Mouse (Mus musculus) spleen, adult 18-20 months (tissue): ENCODE measurements at regions not wholly inside any gene's neighbourhood (a gene's known extent, or its start where the extent isn't known, plus 50 kb on each side); places are given as distances from the start of the nearest gene placed in this dataset.
A peak's percentile ranks its signal among the peaks of the same experiment; 100 is the strongest.

ENCODE experiments used
- DNase-seq, 2 experiments: peaks; one replicate each; pipeline ENCODE4 v3.0.0; 2022; ENCODE audit warnings: mixed read lengths in 2 of 2

DNA sequence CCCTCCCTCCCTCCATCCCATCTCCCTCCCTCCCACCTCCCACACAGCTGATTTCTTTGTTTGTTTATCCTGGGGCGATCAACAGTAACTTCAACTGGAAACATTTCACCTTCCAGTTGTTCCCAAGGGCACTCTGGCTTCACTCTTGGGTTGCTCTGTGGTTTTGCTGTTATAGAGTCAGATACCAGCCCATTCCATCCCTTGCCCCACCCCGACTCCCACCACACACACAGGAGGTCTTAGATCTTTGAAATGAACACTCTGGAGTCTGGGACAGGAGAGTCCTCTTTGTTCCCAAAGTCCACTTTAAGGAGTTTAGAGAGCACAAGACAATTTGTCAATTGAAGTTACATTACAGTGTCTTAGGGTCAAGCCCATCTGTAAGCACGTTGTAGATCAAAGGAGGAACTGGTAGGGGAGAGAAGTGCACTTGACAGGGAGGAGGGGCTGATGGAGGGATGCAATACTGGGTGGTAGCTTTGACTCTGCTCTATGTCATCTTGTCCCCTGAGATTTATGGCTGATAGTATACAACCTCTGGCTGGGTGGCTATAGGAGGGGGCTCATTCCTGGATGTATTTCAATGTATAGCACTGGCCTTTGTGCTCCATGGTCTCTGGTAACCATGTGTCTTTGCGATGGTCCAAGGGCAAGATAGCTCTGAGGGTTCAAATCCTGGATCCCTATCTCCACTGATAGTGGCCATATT is 313.9 kb downstream of the Glrx3 start:
- no peak for DNase-seq

DNA sequence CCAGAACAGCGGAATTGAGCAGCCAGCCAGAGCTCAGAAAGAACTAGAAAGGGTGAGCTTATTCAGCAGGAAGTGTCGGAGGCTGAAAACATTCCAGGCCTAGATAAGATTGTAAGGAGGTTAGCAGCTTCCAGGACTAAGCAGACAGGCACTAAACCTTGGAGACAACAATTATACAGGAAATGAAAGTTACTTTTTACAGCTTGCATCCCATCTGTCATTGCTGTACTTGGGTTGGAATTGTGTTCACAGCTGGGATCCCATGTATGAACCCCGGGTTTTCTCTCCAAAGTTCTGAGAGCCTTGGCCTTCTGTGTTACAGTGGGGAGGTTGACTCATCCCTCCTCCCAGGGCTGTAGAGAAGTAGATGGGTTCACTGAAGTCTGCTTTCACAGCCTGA is 328.5 kb downstream of the Glrx3 start:
- no peak for DNase-seq

GRCm38 (mm10) chr7:137766721-137767120 is 329.3 kb downstream of the Glrx3 start:
- no peak for DNase-seq

GRCm38 (mm10) chr7:137773051-137773964 is 335.9 kb downstream of the Glrx3 start:
- no peak for DNase-seq

- no peak for DNase-seq
Measured at GRCm38 (mm10) chr7:137773965-137774310, 336.5 kb downstream of the Glrx3 start.

- peak; percentile 11 to 51 for DNase-seq
Measured at GRCm38 (mm10) chr7:137783954-137784353, 346.5 kb downstream of the Glrx3 start.

DNA sequence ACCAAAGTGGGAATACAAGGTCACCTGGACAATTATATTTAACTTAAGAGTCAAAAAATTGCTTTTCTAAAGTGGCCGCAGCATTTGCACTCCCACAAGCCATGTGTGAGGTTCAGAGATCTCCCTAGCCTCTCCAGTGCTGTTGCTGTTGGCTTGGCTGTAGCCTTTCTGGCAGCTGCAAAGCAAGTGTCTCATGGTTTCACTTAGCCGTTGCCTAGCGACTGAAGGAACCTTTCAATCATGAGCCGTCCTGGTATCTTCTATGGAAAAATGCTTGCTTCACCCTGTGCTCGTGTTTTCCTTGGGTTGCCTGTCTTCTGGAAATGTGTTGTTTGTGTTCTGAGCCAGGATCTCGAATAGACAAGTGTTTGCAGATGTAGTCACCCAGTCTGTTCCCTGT is 367.9 kb downstream of the Glrx3 start:
- no peak for DNase-seq

DNA sequence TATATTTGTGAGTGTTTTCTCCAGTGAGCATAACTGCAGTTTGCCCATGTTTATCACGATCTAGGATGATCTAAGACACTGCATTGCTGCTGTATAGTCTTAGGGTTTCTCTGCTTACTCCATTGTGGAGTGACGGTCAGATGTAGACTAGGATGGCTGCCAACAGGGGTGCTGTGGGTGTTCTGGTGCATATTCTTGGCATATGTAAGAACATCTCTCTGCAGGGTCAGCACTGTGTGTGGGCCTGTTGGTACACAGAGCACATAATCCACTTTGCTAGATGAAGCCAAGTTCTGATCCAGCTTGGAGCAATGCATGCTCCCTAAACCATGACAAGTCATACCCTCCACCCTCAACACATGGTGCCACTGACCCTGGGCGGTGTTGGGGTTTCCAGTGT is 375.4 kb downstream of the Glrx3 start:
- no peak for DNase-seq

- no peak for DNase-seq
Measured at GRCm38 (mm10) chr7:137840520-137840919, 403.1 kb downstream of the Glrx3 start.

DNA sequence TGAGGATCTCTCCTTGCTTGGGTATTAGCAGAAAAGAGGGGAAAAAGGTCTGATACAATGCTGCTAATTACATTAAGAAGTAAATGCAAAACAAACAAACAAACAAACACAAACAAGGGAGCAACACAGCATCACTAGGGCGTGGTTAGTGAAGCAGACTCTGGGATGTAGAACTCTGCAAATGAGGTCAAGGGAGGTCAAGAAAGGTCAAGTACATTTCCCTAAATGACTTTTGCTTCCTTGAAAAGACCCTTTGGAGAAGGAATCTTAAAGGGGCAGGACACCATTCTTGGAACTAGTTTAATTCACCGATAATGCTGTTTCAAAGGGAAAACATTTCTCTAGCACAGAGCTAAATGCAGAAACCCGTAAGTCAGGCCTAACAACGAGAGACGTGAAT is 403.6 kb downstream of the Glrx3 start:
- no peak for DNase-seq

- no peak for DNase-seq
Measured at GRCm38 (mm10) chr7:137841456-137842100, 404.2 kb downstream of the Glrx3 start.

GRCm38 (mm10) chr7:137847856-137848255 is 410.4 kb downstream of the Glrx3 start:
- DNase-seq, result no peak

DNA sequence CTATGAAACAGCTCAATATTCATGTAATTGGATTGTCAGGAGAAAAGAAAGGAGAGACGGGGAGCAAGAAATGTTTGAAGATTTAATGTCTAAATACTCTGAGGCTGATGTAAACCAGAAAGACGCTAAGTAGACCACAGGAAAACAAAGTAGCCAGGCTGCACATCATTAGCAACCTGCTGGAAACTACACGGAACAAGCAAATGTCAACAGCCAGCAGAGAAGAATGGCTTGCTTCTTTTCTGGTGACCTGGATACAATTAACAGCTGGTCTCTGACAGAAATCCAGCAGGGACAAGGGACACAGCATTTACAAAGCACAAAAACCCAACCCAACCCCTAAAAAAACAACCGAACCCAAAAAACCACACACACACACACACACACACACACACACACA is 413.6 kb downstream of the Glrx3 start:
- DNase-seq, result no peak

DNA sequence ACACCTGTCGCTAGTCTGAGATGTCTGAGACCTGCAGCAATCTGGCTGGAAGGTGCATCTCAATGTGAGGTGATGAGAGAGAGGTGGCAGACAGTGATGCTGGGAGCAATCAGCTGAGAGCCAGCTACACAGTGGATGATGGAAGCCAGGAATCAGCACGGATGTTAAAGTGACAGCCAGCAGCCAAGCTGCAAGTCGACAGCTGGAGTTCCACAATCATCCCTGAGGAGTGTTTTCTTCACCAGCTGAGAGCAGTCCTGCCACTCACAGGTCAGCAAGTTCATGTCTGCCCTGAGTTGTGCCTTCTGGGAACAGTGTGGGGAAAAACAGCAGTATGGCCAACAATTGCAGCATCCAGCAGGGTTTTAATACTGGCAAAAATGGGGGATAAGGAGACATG is 422.3 kb downstream of the Glrx3 start:
- DNase-seq, result no peak

DNA sequence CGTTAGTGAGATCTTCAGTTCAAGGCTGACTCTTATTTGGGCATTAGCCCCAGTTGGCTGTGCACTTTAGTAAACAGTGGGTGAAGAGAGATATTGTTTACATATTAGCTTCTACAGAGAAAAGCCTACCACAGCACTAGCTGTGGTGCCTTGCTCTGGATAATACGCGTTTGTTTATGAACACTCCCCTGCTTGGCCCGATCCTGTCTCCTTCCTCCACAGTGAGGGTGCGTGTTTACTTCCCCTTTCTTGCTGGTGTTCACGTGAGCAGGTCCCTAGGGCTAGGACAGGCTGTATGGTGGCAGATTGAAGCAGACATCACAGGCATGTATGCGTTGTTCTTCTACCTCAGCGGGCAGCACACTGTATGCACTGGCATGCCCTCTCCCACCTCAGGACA is 423.1 kb downstream of the Glrx3 start:
- no peak for DNase-seq

GRCm38 (mm10) chr7:137864912-137865311 is 427.5 kb downstream of the Glrx3 start:
- no peak for DNase-seq

DNA sequence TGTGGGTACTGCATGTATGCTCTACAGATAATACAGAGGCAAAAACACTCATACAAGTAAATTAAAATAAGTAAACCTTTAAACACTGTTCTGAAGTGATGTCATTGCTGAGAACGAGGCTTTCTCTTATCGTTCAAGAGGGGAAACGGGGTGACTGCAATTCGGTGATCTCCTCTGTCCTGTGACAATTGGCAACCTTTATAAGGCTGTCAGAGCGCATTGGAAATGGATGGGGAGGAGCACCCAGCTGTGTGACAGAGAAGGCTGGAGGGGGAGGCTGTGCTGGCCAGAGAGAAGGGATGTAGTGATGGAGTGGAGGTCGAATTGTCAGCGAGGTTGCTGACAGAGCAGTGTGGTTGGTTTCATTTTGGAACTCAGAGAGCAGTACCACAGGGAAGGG is 428.0 kb downstream of the Glrx3 start:
- DNase-seq, result no peak

- DNase-seq, result no peak
Measured at GRCm38 (mm10) chr7:137866880-137867279, 429.5 kb downstream of the Glrx3 start.

GRCm38 (mm10) chr7:137868501-137868900 is 431.1 kb downstream of the Glrx3 start:
- DNase-seq, result no peak

GRCm38 (mm10) chr7:137875306-137875705 is 437.9 kb downstream of the Glrx3 start:
- DNase-seq, result no peak

DNA sequence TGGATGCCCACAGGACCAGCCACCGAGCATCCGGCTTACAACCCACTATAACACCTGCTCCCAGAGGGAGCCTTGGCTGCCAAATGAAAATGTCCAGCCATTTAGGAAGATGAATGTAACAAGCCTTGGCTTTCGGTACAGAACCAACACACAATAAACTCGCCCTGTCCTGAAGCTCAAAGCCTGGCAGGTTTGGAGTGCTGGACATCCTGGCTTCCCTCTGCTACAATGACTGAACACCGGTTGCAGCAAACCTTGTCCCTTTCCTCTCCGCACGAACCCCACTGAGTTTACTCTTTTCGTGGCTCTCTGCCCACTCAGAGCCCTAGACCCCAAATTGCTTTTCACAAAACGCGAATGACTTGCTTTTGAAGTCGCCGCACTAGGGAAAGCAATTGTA is 441.9 kb downstream of the Glrx3 start:
- no peak for DNase-seq

- DNase-seq, result no peak
Measured at GRCm38 (mm10) chr7:137882876-137883275, 445.5 kb downstream of the Glrx3 start.

GRCm38 (mm10) chr7:137883701-137884100 is 446.3 kb downstream of the Glrx3 start:
- no peak for DNase-seq

- DNase-seq, result no peak
Measured at GRCm38 (mm10) chr7:137885146-137885545, 447.7 kb downstream of the Glrx3 start.
